Mouse (Mus musculus): Measurements from ENCODE around the gene Spsb2. TPM values are rescaled to one million over a fixed set of nuclear protein-coding genes. Genes with fewer than 3 reads are reported as not detected.
A peak's percentile ranks its signal among the peaks of the same experiment; 100 is the strongest.
"Not testable (repeated sequence)": the region's sequence is repeated elsewhere in the genome, so short reads cannot be mapped to it uniquely, and the experiment has no call there.

Spsb2 gene
- total RNA-seq, 2 experiments from 2014 or later = 0.58 to 4.3 TPM

- ATAC-seq (replicated peaks; ENCODE audit: low FRiP score, poor library complexity, severe bottlenecking) = peak; percentile 17
Measured at GRCm38 (mm10) chr6:124814448-124814847, 6.0 kb downstream of the Spsb2 start.

- no peak for ATAC-seq (replicated peaks; ENCODE audit: low FRiP score, poor library complexity, severe bottlenecking)
Measured at GRCm38 (mm10) chr6:124814858-124815774, 6.7 kb downstream of the Spsb2 start.

GRCm38 (mm10) chr6:124816611-124817010 lies 8.2 kb downstream of the Spsb2 start:
- ATAC-seq (replicated peaks; ENCODE audit: low FRiP score, poor library complexity, severe bottlenecking) = no peak

- no peak for ATAC-seq (replicated peaks; ENCODE audit: low FRiP score, poor library complexity, severe bottlenecking)
Measured at GRCm38 (mm10) chr6:124817125-124817524, 8.7 kb downstream of the Spsb2 start.

GRCm38 (mm10) chr6:124817563-124817962 lies 9.1 kb downstream of the Spsb2 start:
- no peak for ATAC-seq (replicated peaks; ENCODE audit: low FRiP score, poor library complexity, severe bottlenecking)

- ATAC-seq (replicated peaks; ENCODE audit: low FRiP score, poor library complexity, severe bottlenecking) = no peak
Measured at GRCm38 (mm10) chr6:124817971-124818370, 9.5 kb downstream of the Spsb2 start.

- ATAC-seq (replicated peaks; ENCODE audit: low FRiP score, poor library complexity, severe bottlenecking) = no peak
Measured at GRCm38 (mm10) chr6:124820891-124821290, 12.4 kb downstream of the Spsb2 start.

GRCm38 (mm10) chr6:124822049-124822448 lies 13.6 kb downstream of the Spsb2 start:
- no peak for ATAC-seq (replicated peaks; ENCODE audit: low FRiP score, poor library complexity, severe bottlenecking)

DNA sequence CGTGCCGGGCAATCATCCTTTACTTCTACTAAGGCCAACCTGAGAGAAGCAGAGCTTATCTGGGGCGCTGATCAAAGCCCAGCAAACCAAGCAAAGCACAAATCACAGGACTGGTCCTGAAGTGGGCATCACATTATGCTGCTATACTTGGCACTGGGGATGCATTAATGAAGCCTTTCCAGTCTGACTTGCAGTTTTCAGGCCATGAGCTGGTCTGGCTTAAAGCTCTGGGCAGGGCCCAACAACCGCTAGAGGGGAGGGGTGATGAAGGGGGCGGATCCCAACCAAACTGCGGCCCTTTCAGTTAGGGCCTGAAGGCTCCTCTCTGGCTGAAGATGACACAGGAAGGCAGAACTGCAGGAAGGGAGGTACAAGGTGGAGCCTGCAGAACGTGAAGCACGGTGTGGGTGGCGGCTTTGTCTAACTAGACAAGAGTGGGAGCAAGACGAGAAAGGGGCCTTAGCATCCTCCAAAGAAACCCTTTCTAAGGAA lies 19.7 kb downstream of the Spsb2 start:
- ATAC-seq (replicated peaks; ENCODE audit: low FRiP score, poor library complexity, severe bottlenecking) = no peak

DNA sequence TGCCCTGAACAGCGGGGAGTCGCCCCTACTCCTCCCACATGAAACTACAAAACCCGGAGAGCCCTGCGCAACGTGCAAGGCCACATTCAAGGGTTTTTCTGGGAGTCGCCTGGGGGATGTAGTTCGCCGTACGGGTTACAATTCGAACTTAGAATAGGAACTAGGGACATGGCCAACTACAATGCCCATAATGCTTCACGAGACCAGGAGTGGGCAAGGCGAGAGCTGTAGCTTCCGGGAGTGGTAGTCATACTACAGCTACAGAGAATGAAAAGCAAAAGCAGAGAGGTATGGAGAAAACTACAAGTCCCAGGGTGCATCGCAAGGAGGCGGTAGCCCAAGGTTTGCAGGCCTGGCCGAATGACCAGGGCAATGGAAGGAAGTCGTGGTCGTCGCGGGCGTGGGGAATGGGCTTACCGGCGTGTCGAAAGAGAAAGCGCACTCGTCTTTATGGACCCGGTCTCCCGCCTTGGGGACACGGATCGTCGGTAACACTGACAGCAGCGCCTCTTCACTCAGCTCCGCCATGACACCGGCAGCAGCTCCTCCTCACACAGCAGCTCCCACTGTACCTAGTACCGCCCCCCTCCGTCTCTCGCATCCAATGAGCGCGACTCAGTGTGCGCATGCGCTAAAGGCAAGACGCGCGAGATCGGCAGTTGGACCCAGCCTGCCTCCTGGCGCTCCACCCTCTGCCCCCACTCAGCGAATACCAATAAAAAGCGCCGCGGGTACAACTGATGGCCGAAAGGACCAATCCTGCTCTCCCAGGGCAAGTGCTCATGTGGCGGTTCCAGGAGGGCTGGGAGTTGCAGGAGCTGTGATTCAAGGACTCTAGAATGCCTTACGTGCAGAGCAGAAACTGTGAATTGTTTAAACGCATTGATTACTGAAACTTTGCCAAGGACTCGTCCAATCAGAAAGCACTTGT lies 20.7 kb downstream of the Spsb2 start, which contains the start of the genes Usp5 and Cdca3:
Gene Usp5 (minus strand): TSS at position 617 of the 931 bp plus-strand sequence.
Gene Cdca3 (plus strand): TSS at position 680 of the 931 bp plus-strand sequence.
- peak; percentile 79 for ATAC-seq (replicated peaks; ENCODE audit: low FRiP score, poor library complexity, severe bottlenecking)

DNA sequence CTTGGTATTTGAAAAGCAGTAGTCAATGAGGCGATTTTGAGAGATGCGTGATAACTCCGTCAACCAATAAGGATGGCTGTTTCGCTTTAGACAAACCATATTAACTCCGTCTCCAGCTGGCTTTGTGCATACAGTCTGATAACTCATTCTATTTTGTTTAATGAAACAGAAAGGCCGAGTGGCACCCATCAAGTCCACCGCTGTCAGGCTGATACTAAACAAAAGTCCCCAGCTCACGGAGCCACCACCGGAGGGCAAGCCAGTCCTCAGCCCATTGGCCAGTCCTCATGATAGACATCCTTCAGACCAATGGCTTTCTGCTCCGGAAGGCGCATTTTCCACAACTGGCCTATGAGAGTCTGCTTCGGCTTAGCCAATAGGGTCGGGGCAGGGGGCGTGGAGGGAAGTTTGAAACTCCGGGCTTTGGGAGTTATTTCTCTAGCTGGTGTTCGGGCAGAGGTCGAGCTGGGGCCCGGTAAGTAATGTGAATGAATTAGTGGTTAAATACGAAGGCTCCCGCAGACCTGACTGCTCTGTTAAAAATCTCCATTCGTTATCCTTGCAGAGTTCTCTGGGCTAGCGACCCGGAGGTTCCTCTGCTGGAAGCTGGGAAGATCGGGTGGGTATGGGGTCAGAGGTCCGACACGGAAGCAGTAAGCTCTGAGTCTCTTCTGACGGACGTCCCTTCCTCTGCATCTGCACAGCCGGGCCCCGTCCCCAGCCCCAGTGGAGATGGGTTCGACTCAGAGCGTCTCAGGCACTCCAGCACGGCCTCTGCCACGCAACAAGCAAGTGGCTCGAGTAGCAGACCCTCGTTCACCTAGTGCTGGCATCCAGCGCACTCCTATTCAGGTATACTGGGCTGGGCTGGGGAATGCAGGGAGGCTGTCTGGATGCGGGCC lies 21.6 kb downstream of the Spsb2 start:
- peak; percentile 71 for ATAC-seq (replicated peaks; ENCODE audit: low FRiP score, poor library complexity, severe bottlenecking)

- ATAC-seq (replicated peaks; ENCODE audit: low FRiP score, poor library complexity, severe bottlenecking) = not testable (repeated sequence)
Measured at GRCm38 (mm10) chr6:124831199-124831598, 22.7 kb downstream of the Spsb2 start.

- ATAC-seq (replicated peaks; ENCODE audit: low FRiP score, poor library complexity, severe bottlenecking) = no peak
Measured at GRCm38 (mm10) chr6:124831649-124832048, 23.2 kb downstream of the Spsb2 start.

GRCm38 (mm10) chr6:124834512-124835081 lies 26.1 kb downstream of the Spsb2 start:
- ATAC-seq (replicated peaks; ENCODE audit: low FRiP score, poor library complexity, severe bottlenecking) = no peak

DNA sequence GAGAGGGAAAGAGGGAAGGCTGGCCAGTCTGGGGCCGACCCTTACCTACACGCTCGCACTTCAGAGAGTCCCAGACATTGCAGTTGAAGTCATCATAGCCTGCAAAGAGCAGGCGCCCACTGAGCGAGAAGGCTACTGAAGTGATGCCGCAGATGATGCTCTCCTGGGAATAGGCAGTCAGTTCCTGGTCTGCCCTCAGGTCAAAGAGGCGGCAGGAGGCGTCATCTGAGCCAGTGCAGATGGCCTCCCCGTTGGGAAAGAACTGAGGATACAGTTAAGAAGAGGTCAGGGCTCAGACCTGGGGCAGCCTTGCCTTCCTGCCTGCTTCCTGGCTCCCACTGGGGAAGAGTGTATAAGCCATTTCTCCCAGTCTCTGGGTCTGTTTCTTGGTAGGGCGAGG lies 27.1 kb downstream of the Spsb2 start:
- no peak for ATAC-seq (replicated peaks; ENCODE audit: low FRiP score, poor library complexity, severe bottlenecking)

- no peak for ATAC-seq (replicated peaks; ENCODE audit: low FRiP score, poor library complexity, severe bottlenecking)
Measured at GRCm38 (mm10) chr6:124836411-124836810, 27.9 kb downstream of the Spsb2 start.

- ATAC-seq (replicated peaks; ENCODE audit: low FRiP score, poor library complexity, severe bottlenecking) = no peak
Measured at GRCm38 (mm10) chr6:124839805-124840204, 31.3 kb downstream of the Spsb2 start.

GRCm38 (mm10) chr6:124840241-124841167 lies 32.0 kb downstream of the Spsb2 start, which contains the start of gene Gnb3:
TSS of gene Gnb3 (minus strand) at chr6:124840275.
- no peak for ATAC-seq (replicated peaks; ENCODE audit: low FRiP score, poor library complexity, severe bottlenecking)
